Mouse (Mus musculus) thymus, postnatal 4 days (tissue): ENCODE measurements around the gene Bcat1.

ENCODE experiments used
- DNase-seq: peaks from one replicate; pipeline ENCODE4 v3.0.0; 2021

Bcat1 gene

GRCm38 (mm10) chr6:145002094-145002936 lies 73.7 kb downstream of the Bcat1 start:
- DNase-seq, result no peak

GRCm38 (mm10) chr6:145001493-145001892 lies 74.5 kb downstream of the Bcat1 start:
- no peak for DNase-seq

- no peak for DNase-seq
These were observed 78.8 kb downstream of the Bcat1 start for GRCm38 (mm10) chr6:144997229-144997628.

GRCm38 (mm10) chr6:144992111-144992510 lies 83.9 kb downstream of the Bcat1 start:
- DNase-seq, result no peak

GRCm38 (mm10) chr6:144989193-144989592 lies 86.8 kb downstream of the Bcat1 start:
- DNase-seq, result no peak

GRCm38 (mm10) chr6:144987676-144988075 lies 88.3 kb downstream of the Bcat1 start:
- no peak for DNase-seq

- peak; percentile 28 for DNase-seq
These were observed 88.8 kb downstream of the Bcat1 start for GRCm38 (mm10) chr6:144987216-144987615.

GRCm38 (mm10) chr6:144984221-144984620 lies 91.8 kb downstream of the Bcat1 start:
- no peak for DNase-seq

GRCm38 (mm10) chr6:144982093-144982492 lies 93.9 kb downstream of the Bcat1 start:
- no peak for DNase-seq

- DNase-seq, result no peak
These were observed 103.6 kb downstream of the Bcat1 start for GRCm38 (mm10) chr6:144972351-144972750.

- peak; percentile 56 for DNase-seq
These were observed 105.1 kb downstream of the Bcat1 start for GRCm38 (mm10) chr6:144970900-144971299.

GRCm38 (mm10) chr6:144967536-144967935 lies 108.4 kb downstream of the Bcat1 start:
- DNase-seq, result no peak

- no peak for DNase-seq
These were observed 111.8 kb downstream of the Bcat1 start for GRCm38 (mm10) chr6:144964205-144964604.

GRCm38 (mm10) chr6:144963156-144963555 lies 112.8 kb downstream of the Bcat1 start:
- DNase-seq, result peak; percentile 40

GRCm38 (mm10) chr6:144962013-144962354 lies 114.0 kb downstream of the Bcat1 start:
- peak; percentile 42 for DNase-seq

- DNase-seq, result no peak
These were observed 114.6 kb downstream of the Bcat1 start for GRCm38 (mm10) chr6:144961253-144962012.

- no peak for DNase-seq
These were observed 120.0 kb downstream of the Bcat1 start for GRCm38 (mm10) chr6:144955887-144956547.

GRCm38 (mm10) chr6:144952885-144953284 lies 123.1 kb downstream of the Bcat1 start:
- DNase-seq, result no peak

GRCm38 (mm10) chr6:144944435-144945365 lies 131.3 kb downstream of the Bcat1 start:
- DNase-seq, result no peak
